Mouse (Mus musculus) layer of hippocampus, postnatal 25 days (tissue): ENCODE measurements around the gene Gltp. TPM values are rescaled to one million over a fixed set of nuclear protein-coding genes. Genes with fewer than 3 reads are reported as not detected.

Source experiments
- DNase-seq, 2 experiments: peaks; one replicate each; pipeline ENCODE4 v3.0.0; 2022; ENCODE audit warnings: mixed read lengths in 2 of 2, low spot score in 1 of 2; ENCODE audit errors: extremely low spot score in 1 of 2
- total RNA-seq, 2 experiments: library from RNA; stranded (reverse); gene quantifications; 2 replicates each; pipeline ENCODE4 v1.2.3; 2021

Gltp gene
- total RNA-seq, 2 experiments from 2014 or later = 36.7 to 46.2 TPM

DNA sequence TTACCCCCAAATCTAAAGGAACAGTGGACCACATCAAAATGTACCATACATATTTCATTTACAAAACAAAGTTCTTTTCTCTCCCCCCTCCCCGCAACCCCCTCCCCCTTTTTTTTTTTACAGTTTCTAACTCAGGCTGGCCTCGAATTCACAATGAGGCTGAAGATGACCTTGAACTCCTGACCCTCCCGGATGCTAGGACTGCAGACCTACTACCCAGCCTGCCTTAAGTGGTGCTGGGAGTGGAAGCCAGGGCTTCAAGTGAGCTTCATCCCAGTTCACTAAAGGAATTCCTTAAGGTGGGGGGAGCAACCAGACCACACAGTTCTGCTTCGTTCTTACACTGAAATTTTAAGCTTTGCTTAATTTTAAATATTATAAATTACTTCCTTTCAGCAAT lies 26.6 kb downstream of the Gltp start:
- DNase-seq = no peak

- no peak for DNase-seq
These were observed 29.8 kb downstream of the Gltp start for GRCm38 (mm10) chr5:114661029-114661428.

GRCm38 (mm10) chr5:114658255-114658654 lies 32.5 kb downstream of the Gltp start, which contains the start of gene Trpv4:
Gene Trpv4, minus strand, starts transcription at chr5:114658421.
- DNase-seq = no peak

DNA sequence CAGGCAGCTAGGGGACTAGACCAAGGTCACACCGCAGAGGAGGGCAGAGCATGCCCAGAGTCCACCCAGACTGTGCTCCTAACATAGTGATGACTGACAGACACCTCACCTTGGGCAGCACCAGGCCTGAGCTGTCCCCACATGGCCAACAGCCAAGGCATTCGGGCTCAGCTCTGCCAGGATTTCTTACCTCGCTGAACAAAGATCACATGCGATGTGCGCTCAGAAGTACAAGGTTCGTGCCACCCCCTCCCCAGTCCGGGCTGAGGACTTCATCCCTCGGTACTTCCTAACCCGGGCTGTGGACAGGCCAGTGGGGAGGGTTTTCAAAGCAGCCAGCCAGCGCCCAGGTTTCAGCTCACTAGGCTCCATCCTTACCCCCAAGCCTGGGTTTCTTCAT lies 33.4 kb downstream of the Gltp start:
- DNase-seq = no peak

DNA sequence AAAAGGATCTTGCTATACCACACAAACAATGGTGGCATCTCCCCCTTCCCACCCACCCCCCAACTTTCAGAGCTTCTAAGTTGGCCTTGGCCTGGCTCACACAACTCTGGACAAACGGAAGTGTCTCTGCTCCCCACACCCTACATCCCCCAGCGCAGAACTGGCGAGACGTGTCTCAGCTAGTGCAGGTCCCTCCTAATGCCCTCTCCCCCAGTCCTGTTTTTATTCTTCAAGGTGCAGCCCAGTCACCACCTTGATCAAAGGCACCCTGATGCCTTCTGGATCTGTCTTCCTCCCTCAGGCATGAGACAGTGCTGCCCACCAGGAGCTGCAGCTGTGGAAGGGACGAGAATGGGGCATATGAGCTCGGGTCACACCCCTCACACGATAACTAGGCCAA lies 34.5 kb downstream of the Gltp start:
- DNase-seq = no peak

GRCm38 (mm10) chr5:114655721-114656120 lies 35.1 kb downstream of the Gltp start:
- DNase-seq = no peak

- no peak for DNase-seq
These were observed 36.9 kb downstream of the Gltp start for GRCm38 (mm10) chr5:114653656-114654437.

DNA sequence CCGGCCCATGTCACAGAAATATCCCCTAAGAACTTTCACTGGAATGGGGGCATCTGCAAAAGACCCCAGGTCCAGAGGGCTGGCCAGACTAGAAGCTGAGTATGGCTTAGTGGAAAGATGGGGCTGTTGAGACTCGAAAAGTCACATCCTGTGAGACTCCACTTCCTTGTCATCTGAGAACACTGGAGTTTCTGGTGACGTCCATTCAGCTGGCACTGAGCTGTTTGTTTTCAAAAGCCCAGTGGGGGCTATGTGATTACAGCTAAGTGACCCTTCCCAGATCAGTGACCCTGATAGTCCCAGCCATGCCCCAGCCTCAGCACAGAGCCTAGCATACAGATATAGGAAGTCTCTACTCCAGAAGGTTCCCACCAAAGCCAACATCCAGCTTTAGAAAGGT lies 39.3 kb downstream of the Gltp start:
- DNase-seq = no peak

DNA sequence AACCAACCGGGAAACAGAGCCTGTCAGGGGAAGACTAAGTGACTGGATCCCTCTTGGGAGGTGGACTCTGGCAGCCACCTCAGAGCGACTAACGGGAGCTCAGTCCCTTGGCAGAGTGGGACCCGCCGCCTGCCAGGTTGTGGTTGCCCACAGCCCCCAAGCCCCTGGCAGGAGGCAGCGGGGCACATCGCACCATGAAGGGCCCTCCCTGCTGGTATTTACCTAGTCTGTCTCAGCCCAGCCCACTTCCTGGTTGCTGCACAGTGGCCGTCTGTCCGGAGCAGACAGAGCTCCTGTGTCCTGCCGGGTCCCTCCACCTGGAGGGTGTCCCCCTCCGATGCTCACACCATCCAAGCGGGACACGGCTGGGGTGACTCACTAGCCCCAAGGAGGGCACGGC lies 39.8 kb downstream of the Gltp start:
- DNase-seq = no peak

DNA sequence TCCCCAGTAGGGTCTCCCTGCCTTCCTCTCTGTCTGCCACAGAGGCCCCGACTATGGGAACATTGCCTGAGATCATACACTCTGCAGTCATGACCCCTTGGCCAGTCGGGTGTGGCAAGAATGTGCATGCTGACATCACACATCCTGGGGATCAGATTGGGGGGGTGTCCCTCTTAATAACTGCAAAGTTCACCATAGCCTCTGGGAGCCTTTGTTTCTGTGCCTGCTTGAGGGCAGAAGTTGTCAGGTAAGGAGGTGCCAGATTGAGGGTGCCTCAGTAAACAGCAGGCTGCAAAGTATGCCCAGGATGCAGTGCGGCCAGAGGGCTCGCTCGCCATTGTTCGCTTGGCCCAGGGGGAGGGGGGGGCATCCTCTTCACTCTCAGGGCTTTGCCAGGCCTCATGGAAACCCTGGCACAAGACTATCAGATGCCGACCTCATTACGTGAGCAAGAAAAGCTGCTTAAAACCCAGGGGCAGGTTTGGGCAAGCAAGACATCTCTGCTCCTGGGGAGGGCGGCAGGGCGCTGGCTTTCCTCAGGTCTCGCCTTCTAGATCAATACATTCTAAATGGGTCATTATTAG lies 42.0 kb downstream of the Gltp start:
- no peak for DNase-seq

DNA sequence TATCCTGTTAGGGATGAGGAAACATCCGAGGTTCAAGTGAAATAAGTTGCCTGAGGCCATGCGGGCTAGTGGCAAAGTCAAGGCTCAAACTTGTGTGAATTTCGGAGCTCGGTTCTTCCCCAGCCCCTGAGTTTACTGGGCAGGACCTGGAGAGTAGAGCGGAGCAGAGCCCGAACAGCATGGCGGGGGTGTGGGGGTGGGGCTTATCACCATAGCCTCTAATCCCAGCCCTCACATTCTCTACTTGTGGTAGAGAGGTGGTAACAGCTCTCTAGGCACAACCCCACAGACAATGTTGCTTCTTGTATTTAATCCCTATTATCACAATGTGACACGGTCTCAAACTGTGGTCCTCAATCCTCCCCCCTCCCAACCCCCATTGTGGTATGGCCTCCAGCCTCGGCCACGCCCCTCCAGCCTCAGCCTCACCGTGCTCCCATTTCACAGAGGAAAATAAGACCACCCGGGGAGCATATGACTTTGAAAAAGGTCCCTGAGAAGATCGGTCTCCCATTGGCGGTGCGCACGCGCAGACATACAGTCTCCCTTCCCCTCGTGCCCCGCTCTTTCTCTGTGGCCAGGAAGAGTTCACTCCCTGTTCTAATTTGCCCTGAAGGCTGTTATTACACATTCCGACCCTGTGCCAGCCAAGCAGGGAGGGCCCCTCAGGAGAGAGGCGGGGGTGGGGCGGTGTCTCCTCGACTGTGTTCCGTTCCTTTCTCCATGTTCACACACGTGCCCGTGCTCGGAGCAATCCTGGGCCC lies 43.4 kb downstream of the Gltp start:
- peak in 1 of 2 experiments; percentile 32 for DNase-seq

GRCm38 (mm10) chr5:114645916-114646315 lies 44.9 kb downstream of the Gltp start:
- DNase-seq = no peak

GRCm38 (mm10) chr5:114644918-114645317 lies 45.9 kb downstream of the Gltp start:
- no peak for DNase-seq

- no peak for DNase-seq
These were observed 50.0 kb downstream of the Gltp start for GRCm38 (mm10) chr5:114640809-114641208.

GRCm38 (mm10) chr5:114639645-114639957 lies 51.2 kb downstream of the Gltp start:
- no peak for DNase-seq

GRCm38 (mm10) chr5:114638769-114639644 lies 51.8 kb downstream of the Gltp start:
- DNase-seq = peak; percentile 69 to 94

- no peak for DNase-seq
These were observed 54.7 kb downstream of the Gltp start for GRCm38 (mm10) chr5:114636091-114636490.

DNA sequence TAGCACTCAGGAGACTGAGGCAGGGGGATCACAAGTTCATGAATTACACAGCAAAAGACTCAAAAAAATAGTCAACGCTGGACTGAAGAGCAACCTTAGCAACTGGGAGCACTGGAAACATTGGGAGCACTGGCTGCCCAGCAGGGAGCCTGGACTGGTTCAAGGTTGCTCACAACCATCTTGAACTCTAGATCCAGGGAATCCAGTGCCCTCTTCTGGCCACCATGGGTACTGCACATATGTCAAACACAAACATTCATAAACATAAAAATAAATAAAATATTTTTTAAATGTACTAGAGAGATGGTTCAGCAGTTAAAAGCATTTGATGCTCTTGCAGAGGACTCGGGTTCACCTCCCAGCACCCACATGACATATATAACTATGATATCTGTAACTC lies 59.4 kb downstream of the Gltp start:
- DNase-seq = peak in 1 of 2 experiments; percentile 22

GRCm38 (mm10) chr5:114625590-114625989 lies 65.2 kb downstream of the Gltp start:
- DNase-seq = peak; percentile 57 to 84

DNA sequence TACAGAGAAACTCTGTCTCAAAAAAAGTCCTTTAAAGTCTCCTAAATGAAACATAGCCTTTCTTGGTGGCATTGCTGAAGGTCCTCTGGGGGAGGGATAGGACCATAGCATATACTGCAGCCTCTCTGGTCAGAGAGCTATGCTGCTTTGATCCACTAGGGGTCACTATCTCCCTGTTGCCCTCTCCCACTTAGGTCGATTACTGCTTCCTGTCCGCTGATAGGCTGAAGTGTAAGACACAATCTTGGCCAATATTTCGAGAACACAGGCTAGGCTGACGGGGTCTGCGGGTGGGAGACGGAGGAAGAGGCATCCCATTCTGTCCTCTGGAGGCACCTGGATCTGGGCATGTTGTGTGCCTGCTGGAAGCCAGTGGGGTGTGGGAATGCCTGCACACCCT lies 70.5 kb downstream of the Gltp start:
- no peak for DNase-seq
